Mouse (Mus musculus) kidney, adult 2 months (tissue): ENCODE results near the gene Sema4b. TPM values are rescaled to one million over a fixed set of nuclear protein-coding genes. Genes with fewer than 3 reads are reported as not detected.
A peak's percentile ranks its signal among the peaks of the same experiment; 100 is the strongest.

Experiments used
- DNase-seq: peaks from one replicate; pipeline ENCODE4 v3.0.0; 2021
- H3K27ac ChIP-seq: fragments of 200-500 bp; 2 replicates; pipeline ENCODE4 v1.5.1; 2012; ENCODE audit warnings: low read depth, low read length, control low read depth, inconsistent platforms; ENCODE audit not compliant: insufficient read depth
- H3K27me3 ChIP-seq: fragments of 200-500 bp; replicated peaks from 2 replicates; pipeline ENCODE4 v1.6.1; 2012; ENCODE audit warnings: mild to moderate bottlenecking, moderate library complexity, low read length, inconsistent platforms; ENCODE audit not compliant: control insufficient read depth, insufficient read depth
- H3K36me3 ChIP-seq: fragments of 200-500 bp; 2 replicates; pipeline ENCODE4 v1.6.1; 2012; ENCODE audit warnings: mild to moderate bottlenecking, moderate library complexity, low read length, inconsistent platforms; ENCODE audit not compliant: control insufficient read depth, insufficient read depth
- H3K4me1 ChIP-seq: fragments of 200-500 bp; 2 replicates; pipeline ENCODE4 v1.6.1; 2011; ENCODE audit warnings: low read length; ENCODE audit not compliant: control insufficient read depth, insufficient read depth
- H3K4me3 ChIP-seq: fragments of 200-500 bp; 2 replicates; pipeline ENCODE4 v1.5.1; 2011; ENCODE audit warnings: mild to moderate bottlenecking, low read depth, low read length, control low read depth; ENCODE audit not compliant: insufficient read depth
- CTCF ChIP-seq: fragments of 200-500 bp; conservative IDR thresholded peaks from 2 replicates; pipeline ENCODE4 v1.5.1; 2011; ENCODE audit warnings: low read depth, mild to moderate bottlenecking, control low read depth, low read length, moderate library complexity, mixed read lengths; ENCODE audit not compliant: insufficient read depth, insufficient read length
- POLR2A ChIP-seq: fragments of 200-500 bp; IDR thresholded peaks from one replicate; pipeline ENCODE4 v1.6.1; 2011; ENCODE audit warnings: low read depth, low read length, control low read depth
- WGBS: fragments of 180-500 bp; shearing (Covaris S2); methylation state at CpG from one replicate; pipeline ENCODE4 v1.1.7; 2018; 5-methylcytosine and 5-hydroxymethylcytosine counted together
- polyA plus RNA-seq: library from polyadenylated mRNA; depleted of rRNA; stranded (reverse); fragments of >200 nt; gene quantifications from 2 replicates; pipeline ENCODE4 v1.2.3, GENCODE M21; 2012; rRNA removed

Gene Sema4b
- 24.4 and 26.3 TPM in 2 replicates for polyA plus RNA-seq

DNA sequence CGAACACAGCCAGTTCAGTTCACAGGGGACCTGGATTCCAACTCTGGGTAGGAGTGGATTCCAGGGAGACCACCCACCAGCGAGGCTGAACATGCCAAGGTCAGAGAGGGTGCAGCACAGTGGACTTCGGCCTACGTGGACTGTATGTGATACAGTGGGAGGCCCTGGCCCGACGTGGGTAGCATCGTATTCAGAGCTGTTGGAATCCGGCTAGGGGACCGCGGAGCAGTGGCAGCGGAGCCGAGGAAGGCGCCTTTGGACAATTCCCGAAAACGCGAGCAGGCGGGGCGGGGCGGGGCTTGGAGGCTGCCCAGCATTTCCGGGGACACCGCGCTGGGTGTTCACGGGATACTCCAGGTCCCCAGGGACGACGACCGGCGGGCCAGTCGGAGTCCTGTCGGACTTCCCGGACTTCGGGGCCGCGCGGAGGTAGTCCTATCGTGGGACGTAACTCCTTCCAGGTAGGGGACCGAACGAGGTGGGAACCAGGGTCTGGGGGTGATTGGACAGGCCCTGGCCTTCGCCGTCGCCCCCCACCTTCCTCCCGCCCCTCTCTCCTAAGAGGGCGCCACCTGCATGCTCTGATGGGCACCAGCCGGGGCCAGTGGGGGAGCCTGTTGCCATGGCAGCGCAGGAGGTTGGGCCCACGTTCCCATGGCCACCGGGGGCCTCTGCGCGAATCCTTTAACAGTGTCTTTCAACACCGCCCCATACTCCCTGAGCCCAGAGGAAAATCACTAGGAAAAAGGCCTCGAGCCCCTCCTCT lies at the start of gene Sema4b:
Gene Sema4b, plus strand, starts transcription at position 311 of the 766 bp plus-strand sequence.
- 2% methylated on average over 51 of the region's 51 CpGs for WGBS
- H3K27ac ChIP-seq, result peak within 1 kb of the TSS; percentile 97
- peak; percentile 97 for DNase-seq
- peak within 1 kb of the TSS; percentile 78 for H3K4me3 ChIP-seq
- H3K36me3 ChIP-seq, result no peaks in the 10 kb centered on the region
- no peaks in the 10 kb centered on the region for H3K27me3 ChIP-seq
- H3K4me1 ChIP-seq, result peaks cover 40% of the 10 kb centered on the region
- TF ChIP-seq POLR2A, result peak; percentile 64
- TF ChIP-seq CTCF, result 0 out of 2 replicates have a peak, but pooled peaks have one; percentile 0

DNA sequence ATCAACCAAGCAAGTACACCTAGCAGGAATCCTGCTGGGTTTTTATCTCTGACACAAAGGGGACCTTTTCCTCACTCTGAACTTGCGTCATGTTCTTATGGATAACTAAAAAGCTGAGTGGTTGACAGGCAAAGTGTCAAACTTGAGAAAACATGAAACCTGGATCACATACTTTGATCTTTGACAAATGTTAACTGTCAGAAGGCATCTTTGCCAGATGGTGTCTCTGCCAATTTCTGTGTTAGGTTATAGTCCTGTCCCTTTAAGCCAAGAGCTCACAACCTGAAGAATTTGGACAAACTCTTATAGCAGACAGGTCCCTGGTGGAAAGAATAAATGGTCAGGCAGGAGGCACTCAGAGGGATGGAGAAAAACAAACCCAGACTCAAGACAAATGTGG lies 48.3 kb upstream of the Sema4b start:
- peaks cover 13% of the 10 kb centered on the region for H3K4me1 ChIP-seq
- peak; percentile 59 for DNase-seq
- no peak for TF ChIP-seq POLR2A
- TF ChIP-seq CTCF, result no peak
- 69% methylated on average over 1 of the region's 1 CpGs for WGBS
- no peak overlapping the region for H3K4me3 ChIP-seq
- no peaks in the 10 kb centered on the region for H3K27me3 ChIP-seq
- H3K27ac ChIP-seq, result no peak overlapping the region
- H3K36me3 ChIP-seq, result no peaks in the 10 kb centered on the region

DNA sequence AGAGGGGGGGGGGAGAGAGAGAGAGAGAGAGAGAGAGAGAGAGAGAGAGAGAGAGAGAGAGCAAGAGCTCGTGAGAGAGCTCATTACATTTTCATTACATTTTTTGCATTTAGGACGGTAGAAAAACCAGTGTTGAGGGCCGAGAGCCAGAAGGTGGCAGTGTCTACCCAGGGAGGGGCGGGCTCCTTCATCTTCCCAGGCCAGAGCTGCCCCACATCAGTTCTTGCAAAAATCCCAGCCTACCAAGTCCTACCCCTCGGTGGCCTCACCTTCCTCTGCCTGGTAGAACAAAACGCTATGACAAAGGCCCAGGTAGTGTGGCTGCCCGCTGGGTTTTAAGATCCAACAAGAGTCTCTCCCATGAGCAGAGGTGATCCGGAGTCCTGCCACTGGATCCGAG lies 45.8 kb upstream of the Sema4b start:
- 13% methylated on average over 9 of the region's 9 CpGs for WGBS
- Histone ChIP-seq H3K27ac (no peak overlapping the region), H3K36me3 (no peaks in the 10 kb centered on the region), H3K4me3 (no peak overlapping the region), H3K4me1 (no peaks in the 10 kb centered on the region; the same call in 1 of the 2 replicates), H3K27me3 (no peaks in the 10 kb centered on the region)
- TF ChIP-seq CTCF, result peak; percentile 93
- TF ChIP-seq POLR2A, result no peak
- peak; percentile 78 for DNase-seq

DNA sequence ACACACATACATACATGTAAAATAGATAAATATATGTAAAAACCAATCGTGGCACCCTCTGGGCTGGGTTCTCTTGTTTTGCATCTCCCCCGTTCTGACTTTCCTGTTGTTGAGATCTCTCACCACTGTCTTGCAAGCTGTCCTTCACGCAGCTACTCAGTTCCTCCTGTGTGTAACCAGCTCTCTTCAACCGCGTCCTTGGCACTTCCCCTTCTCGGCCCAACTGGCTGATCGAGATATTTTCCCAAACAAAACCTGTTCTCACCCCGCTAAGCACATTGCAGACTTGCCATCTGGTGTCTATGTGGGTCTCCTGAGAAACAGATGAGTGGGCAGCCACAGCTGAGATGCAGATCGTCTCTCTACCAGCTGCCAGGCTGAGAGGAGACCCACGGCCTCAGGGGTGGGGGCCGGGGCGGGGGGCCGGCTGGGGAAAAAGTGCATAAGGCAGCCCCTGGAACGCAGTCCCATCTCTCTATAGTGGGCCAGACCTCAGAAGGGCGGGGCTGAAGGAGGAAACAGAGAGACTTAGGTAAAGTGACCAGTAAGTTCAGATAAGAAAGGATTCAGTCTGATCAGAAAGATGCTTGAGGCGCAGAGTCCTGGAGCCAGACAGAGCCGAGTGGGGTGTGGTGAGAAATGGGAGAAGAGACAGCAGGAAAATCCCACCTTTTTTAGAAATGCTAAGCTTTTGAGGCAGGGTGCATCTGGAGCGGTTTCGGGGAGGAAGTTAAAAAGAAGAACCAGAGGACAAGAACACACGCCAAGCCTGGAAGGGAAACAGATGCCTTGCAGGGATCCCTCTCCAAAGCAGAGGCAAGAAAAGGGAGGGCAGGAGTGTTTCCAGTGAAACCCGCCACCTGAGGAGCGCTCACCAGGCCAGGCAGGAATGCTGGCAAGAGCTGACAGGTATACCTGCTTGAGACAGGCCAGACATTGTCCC lies 43.0 kb upstream of the Sema4b start:
- Histone ChIP-seq H3K4me3 (no peak overlapping the region), H3K36me3 (no peaks in the 10 kb centered on the region), H3K27ac (no peak overlapping the region), H3K27me3 (no peaks in the 10 kb centered on the region), H3K4me1 (no peaks in the 10 kb centered on the region; the same call in 1 of the 2 replicates)
- 46% methylated on average over 22 of the region's 22 CpGs for WGBS
- TF ChIP-seq POLR2A (no peak), CTCF (no peak)
- DNase-seq, result peak; percentile 51

DNA sequence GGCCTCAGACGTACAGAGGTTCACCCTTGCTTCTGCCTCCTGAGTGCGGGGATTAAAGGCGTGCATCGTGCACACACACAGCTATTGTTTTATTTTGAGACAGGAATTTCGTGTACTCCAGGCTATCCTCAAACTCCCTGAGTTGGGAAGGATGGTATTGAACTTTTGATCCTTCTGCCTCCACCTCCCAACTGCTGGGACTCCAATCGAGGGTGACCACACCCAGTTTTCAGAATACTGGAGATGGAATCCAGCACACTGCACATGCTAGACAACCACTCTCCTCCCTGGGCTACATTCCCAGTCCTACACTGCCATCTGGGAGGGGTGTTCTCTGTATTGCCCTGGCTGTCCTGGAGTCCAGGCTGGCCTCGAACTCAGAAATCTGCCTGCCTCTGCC lies 41.9 kb upstream of the Sema4b start:
- no peaks in the 10 kb centered on the region; the same call in 1 of the 2 replicates for H3K4me1 ChIP-seq
- H3K4me3 ChIP-seq, result no peak overlapping the region
- no peak for TF ChIP-seq POLR2A
- TF ChIP-seq CTCF, result no peak
- no peak for DNase-seq
- no peaks in the 10 kb centered on the region for H3K36me3 ChIP-seq
- H3K27me3 ChIP-seq, result no peaks in the 10 kb centered on the region
- H3K27ac ChIP-seq, result no peak overlapping the region
- WGBS, result 92% methylated on average over 7 of the region's 7 CpGs

DNA sequence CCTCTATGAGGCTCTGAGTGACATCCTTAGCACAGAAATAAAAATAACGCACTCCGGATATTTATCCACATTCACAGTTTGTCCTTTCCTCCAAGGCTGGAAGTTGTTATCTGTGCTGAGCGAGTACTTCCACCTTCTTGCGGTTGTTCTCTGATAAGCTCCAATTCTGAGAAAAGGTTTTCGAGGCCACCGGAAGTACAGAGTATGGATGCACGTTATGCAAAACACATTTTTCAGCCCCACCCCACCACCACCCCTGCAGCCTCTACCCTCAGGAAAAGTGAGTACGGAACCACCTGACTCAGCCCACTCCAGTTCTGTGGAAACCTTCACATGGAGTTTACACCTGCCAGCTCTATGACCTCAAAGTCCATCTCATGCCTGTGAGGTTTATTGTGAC lies 40.6 kb upstream of the Sema4b start:
- no peak for DNase-seq
- H3K4me3 ChIP-seq, result no peak overlapping the region

More for the DNA sequence above, 40.6 kb upstream of the Sema4b start:
- Histone ChIP-seq H3K36me3 (no peaks in the 10 kb centered on the region), H3K4me1 (no peaks in the 10 kb centered on the region; the same call in 1 of the 2 replicates), H3K27ac (no peak overlapping the region), H3K27me3 (no peaks in the 10 kb centered on the region)
- 86% methylated on average over 8 of the region's 8 CpGs for WGBS
- no peak for TF ChIP-seq POLR2A
- TF ChIP-seq CTCF, result no peak
